In the genomic region with DNA sequence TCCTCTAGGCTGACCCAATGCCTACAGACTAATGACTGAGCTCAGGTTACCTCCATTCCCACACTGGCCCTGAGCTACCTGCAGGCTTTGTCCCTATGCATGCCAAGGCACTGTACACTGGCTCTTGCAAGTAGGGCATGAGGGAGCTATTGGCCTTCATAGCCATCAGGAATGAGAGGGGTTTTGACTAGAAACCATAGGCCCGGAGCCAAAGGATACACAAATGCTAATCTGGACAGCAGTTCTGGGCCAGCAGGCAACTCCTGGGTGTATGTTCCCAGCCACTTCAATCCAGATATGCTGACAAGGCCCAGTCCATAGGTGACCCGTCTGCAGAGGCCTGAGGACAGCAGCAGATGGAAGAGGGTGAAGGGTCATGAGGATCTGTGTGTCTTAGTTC, we compare ENCODE assay signal across 28 mouse cellular contexts. TPM values are rescaled to one million over a fixed set of nuclear protein-coding genes. Genes with fewer than 3 reads are reported as not detected.
"Had no signal": no experiment of that assay in that cellular context is flagged by ENCODE, and none has a peak within 500 bp of the region (broad histone marks: within the 10 kb centered on the region; RNA-seq: fewer than 3 reads in every experiment).

No protein-coding gene starts in this region.

- H3K27ac ChIP-seq: heart, embryonic 10.5 days; hindbrain, embryonic 10.5 days; hindbrain, embryonic 12.5 days; hindbrain, embryonic 14.5 days; intestine, embryonic 15.5 days; layer of hippocampus, adult 2 months; left cerebral cortex, adult 2 months; limb, embryonic 10.5 days; limb, embryonic 12.5 days; liver, embryonic 13.5 days; liver, embryonic 15.5 days had no signal

- H3K4me1 ChIP-seq: heart, embryonic 10.5 days; heart, embryonic 12.5 days; hindbrain, embryonic 12.5 days; intestine, embryonic 15.5 days; limb, embryonic 10.5 days; limb, embryonic 12.5 days; liver, embryonic 15.5 days had no signal

- H3K4me3 ChIP-seq: heart, embryonic 10.5 days; heart, embryonic 12.5 days; hindbrain, embryonic 10.5 days; hindbrain, embryonic 12.5 days; intestine, embryonic 15.5 days; layer of hippocampus, adult 2 months; left cerebral cortex, adult 2 months; limb, embryonic 10.5 days; limb, embryonic 12.5 days; liver, embryonic 13.5 days; liver, embryonic 15.5 days had no signal

- DNase-seq: gastrocnemius, postnatal 10 days; gastrocnemius, postnatal 25 days; heart, adult 18-20 months; heart, postnatal 10 days; heart, postnatal 4 days; kidney, adult 18-20 months; kidney, adult 8-10 months; kidney, postnatal 10 days; kidney, postnatal 25 days; kidney, postnatal 4 days; liver; liver, embryonic 13.5 days; liver, postnatal 0 days had no signal

- ATAC-seq: hindbrain, embryonic 16.5 days; inflammation-experienced regulatory T-cells, adult 6 months; intestine, embryonic 15.5 days; intestine, postnatal 0 days; liver, postnatal 0 days had no signal

- H3K27me3 ChIP-seq: heart, embryonic 12.5 days; hindbrain, embryonic 12.5 days; intestine, embryonic 15.5 days; limb, embryonic 12.5 days; liver, embryonic 13.5 days; liver, embryonic 15.5 days had no signal

RNA-seq across cellular contexts. Expression of a gene that starts 47.5 kb away (rescaled TPM):
- total RNA-seq: granulocyte monocyte progenitor cell, adult 5-6 weeks had no signal
- polyA plus RNA-seq: inflammation-experienced regulatory T-cells, adult 6 months; liver, embryonic 15.5 days; liver, postnatal 0 days had no signal
